Mouse (Mus musculus) heart, adult 2 months (tissue): ENCODE measurements around the gene Thumpd3. TPM values are rescaled to one million over a fixed set of nuclear protein-coding genes. Genes with fewer than 3 reads are reported as not detected.
A peak's percentile ranks its signal among the peaks of the same experiment; 100 is the strongest.

Experiments
- DNase-seq, 2 experiments: peaks; one replicate each; pipeline ENCODE4 v3.0.0; 2021
- H3K27ac ChIP-seq: fragments of 200-600 bp; 2 replicates; pipeline ENCODE4 v1.8.1; 2022
- H3K27me3 ChIP-seq: fragments of 200-500 bp; 2 replicates; pipeline ENCODE4 v1.6.1; 2012; ENCODE audit warnings: mild to moderate bottlenecking, low read length, inconsistent platforms, mixed read lengths; ENCODE audit not compliant: control insufficient read depth, insufficient read depth
- H3K36me3 ChIP-seq: fragments of 200-500 bp; 2 replicates; pipeline ENCODE4 v1.6.1; 2012; ENCODE audit warnings: low read length, inconsistent platforms; ENCODE audit not compliant: control insufficient read depth, insufficient read depth
- H3K4me1 ChIP-seq: fragments of 200-500 bp; 2 replicates; pipeline ENCODE4 v1.6.1; 2011; ENCODE audit warnings: low read length; ENCODE audit not compliant: control insufficient read depth, insufficient read depth
- H3K4me3 ChIP-seq: fragments of 200-600 bp; 2 replicates; pipeline ENCODE4 v1.8.1; 2022
- H3K79me2 ChIP-seq: fragments of 200-500 bp; replicated peaks from 2 replicates; pipeline ENCODE4 v1.6.1; 2012; ENCODE audit warnings: mild to moderate bottlenecking, inconsistent platforms, low read length, moderate library complexity, mixed read lengths; ENCODE audit not compliant: control insufficient read depth, insufficient read depth
- H3K9ac ChIP-seq: fragments of 200-500 bp; 2 replicates; pipeline ENCODE4 v1.6.1; 2012; ENCODE audit warnings: low read depth, mild to moderate bottlenecking, control low read depth, inconsistent platforms, low read length, mixed read lengths
- CTCF ChIP-seq: fragments of 200-600 bp; IDR thresholded peaks from 2 replicates; pipeline ENCODE4 v1.8.1; 2022; ENCODE audit warnings: antibody characterized with exemption, mild to moderate bottlenecking, moderate library complexity
- EP300 ChIP-seq: fragments of 200-500 bp; IDR thresholded peaks from 2 replicates; pipeline ENCODE4 v1.6.1; 2011; ENCODE audit warnings: low read depth, low read length, control low read depth; ENCODE audit not compliant: insufficient read depth
- POLR2A ChIP-seq: fragments of 200-500 bp; IDR thresholded peaks from 2 replicates; pipeline ENCODE4 v1.6.1; 2011; ENCODE audit warnings: mild to moderate bottlenecking, low read depth, low read length, control low read depth; ENCODE audit not compliant: insufficient read depth
- WGBS: fragments of 180-500 bp; shearing (Covaris S2); methylation state at CpG from one replicate; pipeline ENCODE4 v1.1.7; 2018; 5-methylcytosine and 5-hydroxymethylcytosine counted together
- intact Hi-C: fragments of 180-260 bp; cut with DNase I; formaldehyde crosslinking; loops from one replicate; pipeline ENCODE4 v1.15.1; 2025
- polyA plus RNA-seq: library from polyadenylated mRNA; depleted of rRNA; stranded (reverse); fragments of >200 nt; gene quantifications from 2 replicates; pipeline ENCODE4 v1.2.3, GENCODE M21; 2012
- total RNA-seq, 2 experiments: library from RNA; stranded (reverse); gene quantifications; 2 replicates each; pipeline ENCODE4 v1.2.3; 2021

The Thumpd3 gene
- total and polyA plus RNA-seq, 3 experiments = 5.0 to 19.9 (median 17.5) TPM

- H3K27me3 ChIP-seq = no peaks in the 10 kb centered on the region
- H3K36me3 ChIP-seq = peaks cover 2% of the 10 kb centered on the region
- no peak overlapping the region for H3K9ac ChIP-seq
- TF ChIP-seq POLR2A = no peak
- TF ChIP-seq EP300 = no peak
- TF ChIP-seq CTCF = no peak
- H3K4me3 ChIP-seq = no peak overlapping the region
- H3K4me1 ChIP-seq = no peaks in the 10 kb centered on the region
- 48% methylated on average over 2 of the region's 2 CpGs for WGBS
- DNase-seq = no peak
- H3K27ac ChIP-seq = no peak overlapping the region
- intact Hi-C loops = no loop called here
- H3K79me2 ChIP-seq = no peaks in the 10 kb centered on the region
Measured at GRCm38 (mm10) chr6:113006833-113007232, 39.2 kb upstream of the Thumpd3 start.

- Histone ChIP-seq H3K4me1 (no peaks in the 10 kb centered on the region), H3K9ac (no peak overlapping the region), H3K27ac (peak overlapping the region; percentile 59), H3K36me3 (peaks cover 4% of the 10 kb centered on the region), H3K79me2 (no peaks in the 10 kb centered on the region), H3K27me3 (no peaks in the 10 kb centered on the region), H3K4me3 (no peak overlapping the region)
- intact Hi-C loops = no loop called here
- DNase-seq = no peak
- TF ChIP-seq CTCF = no peak
- no peak for TF ChIP-seq EP300
- TF ChIP-seq POLR2A = no peak
- WGBS = 45% methylated on average over 2 of the region's 2 CpGs
Measured at GRCm38 (mm10) chr6:113011886-113012285, 34.1 kb upstream of the Thumpd3 start.

- Histone ChIP-seq H3K4me1 (no peaks in the 10 kb centered on the region), H3K36me3 (peaks cover 4% of the 10 kb centered on the region), H3K27me3 (no peaks in the 10 kb centered on the region), H3K27ac (peak overlapping the region; percentile 81), H3K79me2 (no peaks in the 10 kb centered on the region), H3K4me3 (peak overlapping the region; percentile 27), H3K9ac (0 out of 2 replicates have a peak overlapping the region, but pooled peaks have one; percentile 19)
- intact Hi-C loops = no loop called here
- 17% methylated on average over 6 of the region's 6 CpGs for whole genome bisulfite sequencing
- TF ChIP-seq CTCF (no peak), EP300 (no peak)
- DNase-seq = peak; percentile 76 to 87
Measured at GRCm38 (mm10) chr6:113012495-113012941, 33.5 kb upstream of the Thumpd3 start.

- Histone ChIP-seq H3K36me3 (peaks cover 4% of the 10 kb centered on the region), H3K4me3 (no peak overlapping the region), H3K27me3 (no peaks in the 10 kb centered on the region), H3K9ac (no peak overlapping the region), H3K4me1 (no peaks in the 10 kb centered on the region), H3K27ac (no peak overlapping the region), H3K79me2 (no peaks in the 10 kb centered on the region)
- 83% methylated on average over 4 of the region's 4 CpGs for WGBS
- DNase-seq = no peak
- intact Hi-C loops = no loop called here
- TF ChIP-seq POLR2A (no peak), CTCF (no peak), EP300 (no peak)
Measured at GRCm38 (mm10) chr6:113013550-113013949, 32.5 kb upstream of the Thumpd3 start.

GRCm38 (mm10) chr6:113017500-113018047 lies 28.5 kb upstream of the Thumpd3 start:
- Histone ChIP-seq H3K27ac (no peak overlapping the region), H3K79me2 (no peaks in the 10 kb centered on the region), H3K9ac (no peak overlapping the region), H3K36me3 (no peaks in the 10 kb centered on the region), H3K4me1 (no peaks in the 10 kb centered on the region), H3K4me3 (no peak overlapping the region), H3K27me3 (no peaks in the 10 kb centered on the region)
- WGBS = 29% methylated on average over 12 of the region's 12 CpGs
- no peak for DNase-seq
- intact Hi-C loops = loop anchor here (2.0 kb wide), 1 partner anchor 19 kb away; no protein-coding TSS in a partner anchor
- TF ChIP-seq POLR2A = no peak
- TF ChIP-seq EP300 = no peak
- TF ChIP-seq CTCF = no peak

GRCm38 (mm10) chr6:113018139-113018538 lies 27.9 kb upstream of the Thumpd3 start:
- intact Hi-C loops = loop anchor here (2.0 kb wide), 1 partner anchor 19 kb away; no protein-coding TSS in a partner anchor
- 34% methylated on average over 6 of the region's 6 CpGs for WGBS
- no peak overlapping the region for H3K9ac ChIP-seq

More at GRCm38 (mm10) chr6:113018139-113018538, 27.9 kb upstream of the Thumpd3 start:
- no peaks in the 10 kb centered on the region for H3K36me3 ChIP-seq
- no peaks in the 10 kb centered on the region for H3K4me1 ChIP-seq
- no peaks in the 10 kb centered on the region for H3K27me3 ChIP-seq
- no peak for DNase-seq
- TF ChIP-seq CTCF = no peak
- no peak for TF ChIP-seq EP300
- TF ChIP-seq POLR2A = no peak
- no peaks in the 10 kb centered on the region for H3K79me2 ChIP-seq
- H3K27ac ChIP-seq = no peak overlapping the region
- no peak overlapping the region for H3K4me3 ChIP-seq
